Mouse (Mus musculus) liver, postnatal 0 days (tissue): ENCODE measurements around the gene Get4.

Experiments used
- CTCF ChIP-seq: sonication (generic); IDR thresholded peaks from 2 replicates; pipeline ENCODE4 v1.5.1; 2016; ENCODE audit warnings: antibody characterized with exemption, low read depth
- EP300 ChIP-seq: IDR thresholded peaks from 2 replicates; pipeline ENCODE4 v1.6.1; 2016; ENCODE audit warnings: antibody characterized with exemption, low read depth, mild to moderate bottlenecking

DNA sequence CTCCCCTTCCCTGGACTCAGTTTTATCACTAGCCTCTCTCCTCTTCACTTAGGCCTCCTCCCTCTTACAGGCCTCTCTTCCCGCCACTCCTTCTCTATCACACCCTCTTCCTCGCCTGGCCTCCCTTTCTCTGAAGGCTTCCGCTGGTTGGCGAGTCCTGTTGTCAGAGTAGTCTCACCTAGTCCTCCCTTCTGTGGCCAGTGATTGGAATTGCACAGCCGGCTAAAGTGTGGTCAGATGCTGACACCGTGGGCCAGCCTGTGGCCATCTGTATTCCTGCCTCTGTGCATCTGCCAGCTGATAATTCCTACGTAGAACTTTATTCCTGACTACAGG is 754 bp downstream of the Get4 start:
- no peak for TF ChIP-seq CTCF
- 0 out of 2 replicates have a peak, but pooled peaks have one; percentile 40 for TF ChIP-seq EP300
